Mouse (Mus musculus): ENCODE results near the gene Numbl. TPM values are rescaled to one million over a fixed set of nuclear protein-coding genes. Genes with fewer than 3 reads are reported as not detected.

Numbl gene
- polyA plus RNA-seq, 1 experiment from 2014 or later, result 11.7 TPM

DNA sequence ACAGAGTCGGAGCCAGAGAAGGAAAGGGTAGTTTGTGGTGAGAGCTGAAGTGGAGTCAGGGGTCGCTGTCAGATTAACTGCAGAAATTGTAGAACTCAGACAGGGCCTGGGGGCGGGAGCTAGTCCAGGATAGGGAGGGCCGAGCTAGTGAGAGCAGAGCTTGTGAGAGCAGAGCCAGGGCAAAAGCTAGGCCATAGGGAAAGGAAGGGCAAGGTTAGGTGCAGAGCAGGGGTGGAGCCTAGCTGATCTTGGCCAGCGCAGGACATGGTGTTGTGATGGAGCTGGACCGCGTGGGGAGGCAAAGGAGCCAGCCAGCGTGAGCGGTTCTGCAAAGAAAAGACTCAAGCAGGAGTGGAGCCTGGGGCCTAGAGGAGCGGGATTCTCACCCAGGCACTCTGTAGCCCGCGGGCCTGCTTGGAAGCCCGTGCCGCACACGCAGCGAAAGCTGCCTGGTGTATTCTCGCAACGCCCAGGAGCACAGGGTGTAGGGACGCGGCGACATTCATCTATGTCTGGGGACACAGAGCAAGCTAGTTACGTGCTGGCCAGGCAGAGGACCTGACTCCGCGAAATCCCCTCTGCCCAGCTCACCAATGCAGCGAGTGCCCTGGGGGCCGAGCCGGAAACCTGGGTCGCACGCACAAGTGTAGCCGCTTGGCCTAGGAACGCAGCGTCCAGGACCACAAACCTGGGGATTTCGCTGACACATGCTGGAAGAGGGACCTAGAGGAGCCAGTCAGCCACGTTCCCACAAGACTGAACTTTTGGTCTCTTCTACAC is 68.1 kb downstream of the Numbl start:
- WGBS, result 58% methylated on average over 34 of the region's 34 CpGs

DNA sequence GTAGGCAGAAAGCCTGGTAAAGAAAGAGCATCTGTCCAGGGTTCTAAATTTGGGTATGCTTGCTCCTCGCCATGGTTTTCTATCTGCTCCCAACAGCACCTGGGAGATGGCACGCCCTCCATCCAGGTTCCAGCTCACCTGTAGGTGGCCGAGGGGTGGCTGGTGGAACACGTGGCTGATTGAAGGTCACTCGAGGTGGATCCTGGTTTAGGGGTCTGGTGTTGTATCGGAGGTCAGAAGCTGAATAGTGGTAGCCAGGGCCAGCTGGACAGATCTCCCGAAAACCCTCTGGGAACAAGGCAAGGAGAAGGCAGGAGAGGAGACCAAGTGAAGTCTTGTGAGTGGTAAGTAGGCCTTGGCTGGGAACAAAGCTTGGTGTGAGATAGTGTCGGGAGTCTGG is 69.3 kb downstream of the Numbl start:
- Histone ChIP-seq H3K36me3 (ENCODE audit: insufficient read depth, low read length) (no peaks in the 10 kb centered on the region), H3K9me3 (ENCODE audit: low read length) (no peaks in the 10 kb centered on the region), H3K27ac (ENCODE audit: low read length) (no peak overlapping the region), H3K4me1 (ENCODE audit: insufficient read depth, low read depth, low read length) (peaks cover 18% of the 10 kb centered on the region), H3K4me2 (replicated peaks; ENCODE audit: low read depth, low read length) (no peak overlapping the region), H3K9ac (replicated peaks; ENCODE audit: low read depth) (no peak overlapping the region), H3K27me3 (replicated peaks; ENCODE audit: insufficient read depth, low read length) (no peaks in the 10 kb centered on the region), H3K4me3 (ENCODE audit: low read depth, low read length) (no peak overlapping the region)
- DNase-seq (ENCODE audit: low spot score) (no peak), ATAC-seq (no peak)
- no peak for TF ChIP-seq EP300 (IDR thresholded peaks at IDR 0.05)
- no peak for TF ChIP-seq CTCF (IDR thresholded peaks at IDR 0.05)
- 95% methylated on average over 8 of the region's 8 CpGs for WGBS

More for the DNA sequence above, 68.1 kb downstream of the Numbl start:
- no peaks in the 10 kb centered on the region for H3K36me3 ChIP-seq (ENCODE audit: insufficient read depth, low read length)
- ATAC-seq (no peak), DNase-seq (ENCODE audit: low spot score) (no peak)
- peak overlapping the region; percentile 13; the same call in 1 of the 2 replicates for H3K9ac ChIP-seq (replicated peaks; ENCODE audit: low read depth)
- H3K27me3 ChIP-seq (replicated peaks; ENCODE audit: insufficient read depth, low read length), result no peaks in the 10 kb centered on the region
- H3K4me2 ChIP-seq (replicated peaks; ENCODE audit: low read depth, low read length), result peak overlapping the region; percentile 51
- H3K27ac ChIP-seq (ENCODE audit: low read length), result 0 out of 2 replicates have a peak overlapping the region, but pooled peaks have one; percentile 3
- TF ChIP-seq CTCF (IDR thresholded peaks at IDR 0.05) (no peak), EP300 (IDR thresholded peaks at IDR 0.05) (no peak)
- H3K4me3 ChIP-seq (ENCODE audit: low read depth, low read length), result 0 out of 2 replicates have a peak overlapping the region, but pooled peaks have one; percentile 21
- H3K9me3 ChIP-seq (ENCODE audit: low read length), result no peaks in the 10 kb centered on the region
- H3K4me1 ChIP-seq (ENCODE audit: insufficient read depth, low read depth, low read length), result peaks cover 12% of the 10 kb centered on the region

DNA sequence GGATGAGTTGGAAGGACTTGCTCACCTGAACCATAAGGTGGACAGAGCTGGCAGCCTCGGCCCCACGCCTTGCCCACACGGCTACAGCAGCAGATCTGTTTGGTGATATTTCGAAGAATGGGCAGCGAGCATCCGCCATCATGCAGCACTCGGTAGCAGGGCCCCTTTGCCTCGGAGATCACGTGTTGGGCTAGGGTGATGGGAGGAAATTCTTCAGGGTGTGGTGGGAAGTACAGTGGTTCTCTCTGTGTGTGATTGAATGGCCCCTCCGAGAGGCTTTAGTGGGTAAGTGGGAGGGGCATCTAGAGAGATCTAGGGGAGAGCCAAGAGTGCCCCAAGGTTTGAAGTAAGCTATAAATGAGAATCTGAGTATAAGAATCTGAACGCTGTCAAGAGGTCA is 69.9 kb downstream of the Numbl start:
- ATAC-seq (no peak), DNase-seq (ENCODE audit: low spot score) (no peak)
- H3K9me3 ChIP-seq (ENCODE audit: low read length), result no peaks in the 10 kb centered on the region
- H3K36me3 ChIP-seq (ENCODE audit: insufficient read depth, low read length), result no peaks in the 10 kb centered on the region
- H3K4me1 ChIP-seq (ENCODE audit: insufficient read depth, low read depth, low read length), result peaks cover 18% of the 10 kb centered on the region
- H3K4me3 ChIP-seq (ENCODE audit: low read depth, low read length), result no peak overlapping the region
- 78% methylated on average over 11 of the region's 11 CpGs for WGBS
- H3K9ac ChIP-seq (replicated peaks; ENCODE audit: low read depth), result no peak overlapping the region
- H3K27ac ChIP-seq (ENCODE audit: low read length), result no peak overlapping the region
- no peak overlapping the region for H3K4me2 ChIP-seq (replicated peaks; ENCODE audit: low read depth, low read length)
- TF ChIP-seq EP300 (IDR thresholded peaks at IDR 0.05) (no peak), CTCF (IDR thresholded peaks at IDR 0.05) (no peak)
- H3K27me3 ChIP-seq (replicated peaks; ENCODE audit: insufficient read depth, low read length), result no peaks in the 10 kb centered on the region

DNA sequence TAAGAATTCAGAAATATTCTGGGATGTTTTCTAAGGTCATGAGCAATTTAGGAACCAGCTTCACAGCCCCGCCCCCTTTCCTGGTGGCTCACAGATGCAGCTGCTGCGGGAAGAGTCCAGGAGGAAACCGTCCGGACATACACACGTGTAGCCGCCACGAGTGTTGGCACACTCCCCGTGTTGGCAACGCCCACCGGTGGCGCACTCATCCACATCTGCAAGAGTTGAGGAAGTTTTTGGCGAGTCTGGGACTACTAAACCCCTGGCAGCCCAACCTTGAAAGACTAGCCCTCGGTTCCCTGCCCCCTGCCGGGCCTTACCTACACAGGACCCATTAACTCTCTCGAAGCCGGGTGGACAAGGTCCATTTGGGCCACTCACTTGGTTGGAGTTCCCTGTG is 70.4 kb downstream of the Numbl start:
- Histone ChIP-seq H3K36me3 (ENCODE audit: insufficient read depth, low read length) (no peaks in the 10 kb centered on the region), H3K27me3 (replicated peaks; ENCODE audit: insufficient read depth, low read length) (no peaks in the 10 kb centered on the region), H3K9me3 (ENCODE audit: low read length) (no peaks in the 10 kb centered on the region), H3K9ac (replicated peaks; ENCODE audit: low read depth) (no peak overlapping the region), H3K27ac (ENCODE audit: low read length) (no peak overlapping the region), H3K4me3 (ENCODE audit: low read depth, low read length) (no peak overlapping the region), H3K4me1 (ENCODE audit: insufficient read depth, low read depth, low read length) (peaks cover 18% of the 10 kb centered on the region), H3K4me2 (replicated peaks; ENCODE audit: low read depth, low read length) (no peak overlapping the region)
- WGBS, result 31% methylated on average over 16 of the region's 16 CpGs
- TF ChIP-seq EP300 (IDR thresholded peaks at IDR 0.05) (no peak), CTCF (IDR thresholded peaks at IDR 0.05) (no peak; the same call in 1 of the 2 replicates)
- ATAC-seq, result no peak
- DNase-seq (ENCODE audit: low spot score), result no peak

DNA sequence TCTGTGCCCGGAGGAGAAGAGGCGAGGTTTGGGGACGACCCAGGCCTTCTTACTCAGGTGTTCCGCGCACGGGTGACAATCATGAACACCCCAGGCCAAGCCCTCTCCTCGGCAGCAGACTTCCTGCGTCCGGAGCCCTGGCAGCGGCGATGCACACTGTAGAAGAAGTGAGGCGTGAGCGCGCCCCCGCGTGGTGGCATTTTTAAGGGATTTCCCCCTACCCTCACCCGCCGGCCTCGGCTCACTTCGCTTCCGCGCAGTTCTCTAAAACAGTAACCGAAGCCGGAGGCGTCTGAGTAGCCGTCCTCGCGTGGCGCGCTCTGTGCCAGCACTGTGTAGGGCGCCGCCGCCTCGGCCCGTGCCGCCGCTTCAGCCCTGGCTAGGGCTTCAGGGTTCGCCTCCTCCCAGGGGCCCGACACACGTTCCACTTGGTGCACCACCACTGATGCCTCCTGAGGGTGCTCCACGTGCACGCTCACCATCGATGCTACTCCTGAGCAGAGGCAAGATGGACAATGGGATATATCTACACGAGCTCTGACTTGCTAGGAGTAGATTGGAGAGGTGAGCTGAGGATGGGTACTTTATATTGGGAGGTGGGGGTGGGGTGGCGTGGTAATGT is 71.2 kb downstream of the Numbl start:
- Histone ChIP-seq H3K9me3 (ENCODE audit: low read length) (no peaks in the 10 kb centered on the region), H3K4me1 (ENCODE audit: insufficient read depth, low read depth, low read length) (peaks cover 18% of the 10 kb centered on the region), H3K4me2 (replicated peaks; ENCODE audit: low read depth, low read length) (peak overlapping the region; percentile 87), H3K4me3 (ENCODE audit: low read depth, low read length) (peak overlapping the region; percentile 12; the same call in 1 of the 2 replicates), H3K27ac (ENCODE audit: low read length) (no peak overlapping the region), H3K9ac (replicated peaks; ENCODE audit: low read depth) (no peak overlapping the region), H3K27me3 (replicated peaks; ENCODE audit: insufficient read depth, low read length) (no peaks in the 10 kb centered on the region), H3K36me3 (ENCODE audit: insufficient read depth, low read length) (no peaks in the 10 kb centered on the region)
- TF ChIP-seq CTCF (IDR thresholded peaks at IDR 0.05), result peak; percentile 85
- no peak for TF ChIP-seq EP300 (IDR thresholded peaks at IDR 0.05)
- peak; percentile 7; the same call in 1 of the 2 replicates for ATAC-seq
- WGBS, result 6% methylated on average over 45 of the region's 45 CpGs
- DNase-seq (ENCODE audit: low spot score), result peak; percentile 87

DNA sequence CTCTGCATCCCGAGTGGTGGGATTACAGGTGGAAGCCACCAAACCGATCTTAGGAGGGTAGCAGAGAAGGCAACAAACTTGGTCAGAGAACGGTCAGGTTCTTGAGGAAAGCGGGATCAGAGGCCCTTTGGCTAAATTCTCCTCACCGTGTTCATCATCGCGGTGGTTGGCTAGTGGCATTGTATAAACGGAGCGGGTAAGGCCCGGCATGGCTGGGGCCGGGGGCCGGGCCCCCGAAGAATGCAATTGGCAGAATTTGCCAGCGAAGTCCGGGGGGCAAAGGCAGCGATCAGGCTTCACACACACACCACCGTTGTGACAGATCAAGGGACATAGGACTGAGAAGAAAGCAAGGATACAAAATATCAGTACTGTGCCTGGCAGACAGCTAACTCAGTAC is 71.7 kb downstream of the Numbl start:
- H3K9me3 ChIP-seq (ENCODE audit: low read length), result no peaks in the 10 kb centered on the region
- no peaks in the 10 kb centered on the region for H3K36me3 ChIP-seq (ENCODE audit: insufficient read depth, low read length)
- peak overlapping the region; percentile 51; the same call in 1 of the 2 replicates for H3K4me3 ChIP-seq (ENCODE audit: low read depth, low read length)
- H3K27me3 ChIP-seq (replicated peaks; ENCODE audit: insufficient read depth, low read length), result no peaks in the 10 kb centered on the region
- H3K4me2 ChIP-seq (replicated peaks; ENCODE audit: low read depth, low read length), result peak overlapping the region; percentile 87
- peak overlapping the region; percentile 62; the same call in 1 of the 2 replicates for H3K27ac ChIP-seq (ENCODE audit: low read length)
- 27% methylated on average over 17 of the region's 17 CpGs for whole genome bisulfite sequencing
- ATAC-seq, result no peak
- peaks cover 18% of the 10 kb centered on the region for H3K4me1 ChIP-seq (ENCODE audit: insufficient read depth, low read depth, low read length)
- H3K9ac ChIP-seq (replicated peaks; ENCODE audit: low read depth), result no peak overlapping the region
- DNase-seq (ENCODE audit: low spot score), result no peak
- TF ChIP-seq CTCF (IDR thresholded peaks at IDR 0.05) (no peak), EP300 (IDR thresholded peaks at IDR 0.05) (no peak)

All from lung, postnatal 0 days (tissue).